ENCODE assay signal across 24 mouse cellular contexts in genomic region chr6:108092646-108093045, GRCm38 (mm10).
"Had no signal": no experiment of that assay in that cellular context is flagged by ENCODE, and none has a peak within 500 bp of the region (broad histone marks: within the 10 kb centered on the region; RNA-seq: fewer than 3 reads in every experiment).

No protein-coding gene starts in this region.

- H3K4me1 ChIP-seq: heart, embryonic 10.5 days; heart, embryonic 12.5 days; hindbrain, embryonic 10.5 days; hindbrain, embryonic 12.5 days; intestine, embryonic 15.5 days; limb, embryonic 15.5 days had no signal

- H3K27me3 ChIP-seq: heart, embryonic 12.5 days; hindbrain, embryonic 12.5 days; intestine, embryonic 15.5 days; limb, embryonic 13.5 days; limb, embryonic 15.5 days had no signal

- H3K27ac ChIP-seq: gastrocnemius, adult 2 months; heart, embryonic 10.5 days; hindbrain, embryonic 10.5 days; hindbrain, embryonic 12.5 days; hindbrain, embryonic 14.5 days; intestine, embryonic 15.5 days; limb, embryonic 13.5 days; limb, embryonic 15.5 days; liver, embryonic 14.5 days had no signal

- ATAC-seq: forebrain, embryonic 16.5 days; hindbrain, embryonic 16.5 days; inflammation-experienced regulatory T-cells, adult 6 months; intestine, embryonic 15.5 days; intestine, postnatal 0 days had no signal

- H3K4me3 ChIP-seq: gastrocnemius, adult 2 months; heart, embryonic 10.5 days; heart, embryonic 12.5 days; hindbrain, embryonic 10.5 days; hindbrain, embryonic 12.5 days; intestine, embryonic 15.5 days; limb, embryonic 13.5 days; limb, embryonic 15.5 days had no signal

- H3K36me3 ChIP-seq: heart, embryonic 10.5 days; heart, embryonic 12.5 days; hindbrain, embryonic 10.5 days; hindbrain, embryonic 12.5 days; intestine, embryonic 15.5 days; limb, embryonic 13.5 days; limb, embryonic 15.5 days had no signal

- H3K9me3 ChIP-seq: heart, embryonic 10.5 days; heart, embryonic 12.5 days; hindbrain, embryonic 10.5 days; hindbrain, embryonic 12.5 days; intestine, embryonic 15.5 days; limb, embryonic 13.5 days; limb, embryonic 15.5 days had no signal

- DNase-seq: gastrocnemius, adult 2 months; gastrocnemius, postnatal 10 days; gastrocnemius, postnatal 25 days; heart, adult 18-20 months; heart, postnatal 10 days; heart, postnatal 4 days; layer of hippocampus, adult 9-11 months; layer of hippocampus, postnatal 36 days; left cerebral cortex, postnatal 4 days; lung, adult 18-20 months had no signal

- H3K4me2 ChIP-seq: heart, embryonic 12.5 days; hindbrain, embryonic 12.5 days; hindbrain, embryonic 14.5 days; intestine, embryonic 15.5 days; limb, embryonic 13.5 days; limb, embryonic 15.5 days; liver, embryonic 11.5 days had no signal

- H3K9ac ChIP-seq: heart, embryonic 12.5 days; hindbrain, embryonic 12.5 days; hindbrain, embryonic 14.5 days; intestine, embryonic 15.5 days; limb, embryonic 13.5 days; limb, embryonic 15.5 days; liver, embryonic 14.5 days had no signal
